Mouse (Mus musculus) cortical plate, adult 2 months (tissue): ENCODE data around the gene Pth. TPM values are rescaled to one million over a fixed set of nuclear protein-coding genes. Genes with fewer than 3 reads are reported as not detected.

Experiments
- H3K27ac ChIP-seq: fragments of 200-500 bp; 2 replicates; pipeline ENCODE4 v1.5.1; 2012; ENCODE audit warnings: low read length, control low read depth, inconsistent platforms; ENCODE audit not compliant: insufficient read depth
- H3K4me1 ChIP-seq: fragments of 200-500 bp; 2 replicates; pipeline ENCODE4 v1.6.1; 2011; ENCODE audit warnings: low read length; ENCODE audit not compliant: control insufficient read depth, insufficient read depth
- H3K4me3 ChIP-seq: fragments of 200-500 bp; 2 replicates; pipeline ENCODE4 v1.5.1; 2011; ENCODE audit warnings: mild to moderate bottlenecking, low read length, control low read depth; ENCODE audit not compliant: insufficient read depth
- CTCF ChIP-seq: fragments of 200-500 bp; IDR thresholded peaks from 2 replicates; pipeline ENCODE4 v1.5.1; 2011; ENCODE audit warnings: mild to moderate bottlenecking, control low read depth, low read length; ENCODE audit not compliant: insufficient read depth; ENCODE audit errors: extremely low read depth
- POLR2A ChIP-seq: fragments of 200-500 bp; IDR thresholded peaks from 2 replicates; pipeline ENCODE4 v1.6.1; 2011; ENCODE audit warnings: mild to moderate bottlenecking, low read length, control low read depth; ENCODE audit not compliant: insufficient read depth; ENCODE audit errors: extremely low read depth
- polyA plus RNA-seq: library from polyadenylated mRNA; depleted of rRNA; stranded (reverse); fragments of >200 nt; gene quantifications from 2 replicates; pipeline ENCODE4 v1.2.3, GENCODE M21; 2012; rRNA removed

Gene Pth
- polyA plus RNA-seq, 1 experiment: not detected

DNA sequence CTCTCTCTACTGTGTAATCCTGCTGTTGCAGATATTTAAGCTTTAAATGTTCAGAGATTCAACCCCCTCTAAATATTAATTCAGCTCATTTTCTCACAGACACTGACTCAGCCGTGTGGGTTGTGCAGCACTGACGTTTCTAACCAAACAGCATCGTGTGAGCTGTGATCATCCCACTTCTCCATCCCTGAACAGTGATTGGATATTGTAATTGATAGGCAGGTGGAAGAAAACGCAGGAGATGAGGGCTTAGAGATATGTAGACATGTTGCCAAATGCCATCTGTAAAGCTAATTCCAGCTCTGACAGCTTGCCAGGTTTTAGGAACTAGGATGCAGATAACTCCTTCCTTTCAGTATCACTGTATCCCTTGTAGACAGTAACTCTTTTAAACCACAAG is 41.1 kb downstream of the Pth start:
- Histone ChIP-seq H3K4me3 (peak overlapping the region; percentile 12; the same call in 1 of the 2 replicates), H3K4me1 (no peaks in the 10 kb centered on the region), H3K27ac (peak overlapping the region; percentile 65; the same call in 1 of the 2 replicates)
- peak; percentile 26; the same call in 1 of the 2 replicates for TF ChIP-seq POLR2A
- no peak for TF ChIP-seq CTCF

Other genes starting within 250 kb of the Pth start
- 30.4 and 34.6 TPM in 2 replicates for gene Arntl, start 181.1 kb downstream of the Pth start, polyA plus RNA-seq
- 75.1 and 81.9 TPM in 2 replicates for gene Btbd10, start 19.2 kb downstream of the Pth start, polyA plus RNA-seq
- 81.4 and 83.4 TPM in 2 replicates for gene Far1, start 125.3 kb upstream of the Pth start, polyA plus RNA-seq